ENCODE assay signal across 8 mouse cellular contexts in the genomic region with DNA sequence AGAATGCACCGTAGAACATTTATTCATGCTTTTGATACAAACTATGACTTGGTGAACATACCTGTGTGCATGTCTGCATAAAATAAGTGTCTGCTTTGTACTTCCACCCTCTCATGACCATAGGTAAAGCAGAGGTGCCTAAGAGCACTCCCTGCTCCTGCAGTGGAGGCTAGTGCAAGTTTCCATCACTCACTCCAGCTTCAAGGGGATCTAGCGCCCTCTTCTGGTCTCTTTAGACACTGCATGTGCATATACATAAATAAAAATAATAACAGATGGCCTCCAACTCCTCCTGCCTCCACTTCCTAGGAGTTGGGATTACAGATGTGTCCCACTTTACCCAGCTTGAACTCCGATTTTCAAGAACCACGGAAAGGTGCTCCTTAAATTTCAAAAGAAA. TPM values are rescaled to one million over a fixed set of nuclear protein-coding genes. Genes with fewer than 3 reads are reported as not detected.
DNase-seq lines count a peak whose midpoint lies in the region; ATAC-seq lines count a peak whose summit lies in the region.
"Had no signal": no experiment of that assay in that cellular context is flagged by ENCODE, and none has a peak within 500 bp of the region (broad histone marks: within the 10 kb centered on the region; RNA-seq: fewer than 3 reads in every experiment).

No protein-coding gene starts in this region.

- H3K4me3 ChIP-seq in kidney, embryonic 15.5 days (replicated peaks): no peak overlapping the region
- H3K4me3 ChIP-seq in embryonic facial prominence, embryonic 10.5 days: no peak overlapping the region

- H3K4me1 ChIP-seq in kidney, embryonic 15.5 days: no peaks in the 10 kb centered on the region
- H3K4me1 ChIP-seq in embryonic facial prominence, embryonic 10.5 days: no peaks in the 10 kb centered on the region

- H3K27me3 ChIP-seq in kidney, embryonic 15.5 days: no peaks in the 10 kb centered on the region
- no peaks in the 10 kb centered on the region for H3K27me3 ChIP-seq in embryonic facial prominence, embryonic 10.5 days (replicated peaks; ENCODE audit: low read depth, poor library complexity, severe bottlenecking)
- H3K27me3 ChIP-seq: megakaryocyte, embryonic 14.5 days had no signal

- peak; percentile 70 for DNase-seq in kidney, adult 9 months
- peak; percentile 46 to 57 for DNase-seq in CD8-positive naive resting alpha-beta T cell, adult 2 months (ENCODE audit: low read depth in 2 of 2, low spot score in 2 of 2)
- peak; percentile 24 for DNase-seq in MN1 (ENCODE audit: low spot score)
- peak; percentile 44 for DNase-seq in embryonic facial prominence, embryonic 10.5 days (ENCODE audit: low spot score)
- peak; percentile 52 for DNase-seq in lung, postnatal 10 days
- peak; percentile 48 for DNase-seq in thymus, postnatal 25 days

- no peak for ATAC-seq in kidney, embryonic 15.5 days (replicated peaks; ENCODE audit: low FRiP score)

- peaks cover 4% of the 10 kb centered on the region; the same call in 1 of the 2 replicates for H3K9me3 ChIP-seq in kidney, embryonic 15.5 days (replicated peaks)
- peaks cover 6% of the 10 kb centered on the region for H3K9me3 ChIP-seq in embryonic facial prominence, embryonic 10.5 days

- H3K36me3 ChIP-seq in kidney, embryonic 15.5 days: peaks cover 88% of the 10 kb centered on the region
- peaks cover 85% of the 10 kb centered on the region for H3K36me3 ChIP-seq in embryonic facial prominence, embryonic 10.5 days (replicated peaks)

- no peak overlapping the region for H3K9ac ChIP-seq in kidney, embryonic 15.5 days

- WGBS in kidney, embryonic 15.5 days: 66% methylated on average over 4 of the region's 4 CpGs
- 66% methylated on average over 4 of the region's 4 CpGs for WGBS in embryonic facial prominence, embryonic 10.5 days

- no peak overlapping the region for H3K27ac ChIP-seq in kidney, embryonic 15.5 days
- H3K27ac ChIP-seq in embryonic facial prominence, embryonic 10.5 days (replicated peaks): no peak overlapping the region

- H3K4me2 ChIP-seq in kidney, embryonic 15.5 days: no peak overlapping the region

RNA-seq across cellular contexts. Expression of a gene that starts 7.9 kb away (rescaled TPM):
- polyA plus RNA-seq in kidney, embryonic 15.5 days (2015; fragmentation: Nextera tagmentation; extraction: Ambion mirVana): 104 and 106 TPM in 2 replicates
- polyA plus RNA-seq in embryonic facial prominence, embryonic 10.5 days (2016; fragmentation: Nextera tagmentation; extraction: Ambion mirVana): 103 and 104 TPM in 2 replicates

RNA-seq across cellular contexts. Expression of a gene that starts 25.7 kb away (rescaled TPM):
- polyA plus RNA-seq in kidney, embryonic 15.5 days (2015; fragmentation: Nextera tagmentation; extraction: Ambion mirVana): 19.8 and 22.0 TPM in 2 replicates
- polyA plus RNA-seq in embryonic facial prominence, embryonic 10.5 days (2016; fragmentation: Nextera tagmentation; extraction: Ambion mirVana): 17.0 and 17.5 TPM in 2 replicates
